Mouse (Mus musculus): ENCODE data around the gene Usp2. TPM values are rescaled to one million over a fixed set of nuclear protein-coding genes. Genes with fewer than 3 reads are reported as not detected.

Usp2 gene
- polyA plus RNA-seq, 1 experiment = 3.3 TPM

GRCm38 (mm10) chr9:44115599-44115998, 48.8 kb downstream of the Usp2 start:
- H3K27me3 ChIP-seq (replicated peaks) = peaks cover 11% of the 10 kb centered on the region
- H3K4me1 ChIP-seq = peaks cover 43% of the 10 kb centered on the region
- TF ChIP-seq GATA1 (IDR thresholded peaks at IDR 0.05; ENCODE audit: borderline replicate concordance, low read length) = no peak
- H3K4me3 ChIP-seq (replicated peaks) = no peak overlapping the region
- no peaks in the 10 kb centered on the region for H3K9me3 ChIP-seq
- H3K36me3 ChIP-seq (replicated peaks; ENCODE audit: low read length) = no peaks in the 10 kb centered on the region

GRCm38 (mm10) chr9:44116182-44116581, 49.4 kb downstream of the Usp2 start:
- H3K27me3 ChIP-seq (replicated peaks) = peaks cover 13% of the 10 kb centered on the region
- no peaks in the 10 kb centered on the region for H3K36me3 ChIP-seq (replicated peaks; ENCODE audit: low read length)
- peaks cover 43% of the 10 kb centered on the region for H3K4me1 ChIP-seq
- no peak overlapping the region for H3K4me3 ChIP-seq (replicated peaks)
- no peak for TF ChIP-seq FLI1 (IDR thresholded peaks at IDR 0.05; ENCODE audit: low read length)
- TF ChIP-seq GATA1 (IDR thresholded peaks at IDR 0.05; ENCODE audit: borderline replicate concordance, low read length) = no peak
- no peaks in the 10 kb centered on the region for H3K9me3 ChIP-seq

- no peaks in the 10 kb centered on the region for H3K36me3 ChIP-seq (replicated peaks; ENCODE audit: low read length)
- TF ChIP-seq GATA1 (IDR thresholded peaks at IDR 0.05; ENCODE audit: borderline replicate concordance, low read length) (no peak), FLI1 (IDR thresholded peaks at IDR 0.05; ENCODE audit: low read length) (no peak)
- no peak overlapping the region for H3K4me3 ChIP-seq (replicated peaks)
- H3K4me1 ChIP-seq = peaks cover 27% of the 10 kb centered on the region
- no peaks in the 10 kb centered on the region for H3K9me3 ChIP-seq
- peaks cover 15% of the 10 kb centered on the region for H3K27me3 ChIP-seq (replicated peaks)
Measured at GRCm38 (mm10) chr9:44119011-44119410, 52.2 kb downstream of the Usp2 start.

- Histone ChIP-seq H3K27me3 (replicated peaks) (peaks cover 15% of the 10 kb centered on the region), H3K4me3 (replicated peaks) (no peak overlapping the region), H3K9me3 (no peaks in the 10 kb centered on the region), H3K4me1 (peaks cover 19% of the 10 kb centered on the region), H3K36me3 (replicated peaks; ENCODE audit: low read length) (no peaks in the 10 kb centered on the region)
- TF ChIP-seq GATA1 (IDR thresholded peaks at IDR 0.05; ENCODE audit: borderline replicate concordance, low read length) (no peak), FLI1 (IDR thresholded peaks at IDR 0.05; ENCODE audit: low read length) (no peak)
Measured at GRCm38 (mm10) chr9:44119948-44120465, 53.2 kb downstream of the Usp2 start.

- H3K9me3 ChIP-seq = no peaks in the 10 kb centered on the region
Measured at GRCm38 (mm10) chr9:44124317-44124716, 57.5 kb downstream of the Usp2 start.

GRCm38 (mm10) chr9:44125026-44125425, 58.2 kb downstream of the Usp2 start:
- H3K4me1 ChIP-seq = peaks cover 37% of the 10 kb centered on the region
- H3K9me3 ChIP-seq = no peaks in the 10 kb centered on the region
- no peaks in the 10 kb centered on the region for H3K36me3 ChIP-seq (replicated peaks; ENCODE audit: low read length)
- H3K4me3 ChIP-seq (replicated peaks) = no peak overlapping the region
- H3K27me3 ChIP-seq (replicated peaks) = peaks cover 32% of the 10 kb centered on the region
- TF ChIP-seq FLI1 (IDR thresholded peaks at IDR 0.05; ENCODE audit: low read length) = no peak
- no peak for TF ChIP-seq GATA1 (IDR thresholded peaks at IDR 0.05; ENCODE audit: borderline replicate concordance, low read length)

More at GRCm38 (mm10) chr9:44124317-44124716, 57.5 kb downstream of the Usp2 start:
- no peaks in the 10 kb centered on the region for H3K36me3 ChIP-seq (replicated peaks; ENCODE audit: low read length)
- H3K4me1 ChIP-seq = peaks cover 34% of the 10 kb centered on the region
- no peak overlapping the region for H3K4me3 ChIP-seq (replicated peaks)
- no peak for TF ChIP-seq GATA1 (IDR thresholded peaks at IDR 0.05; ENCODE audit: borderline replicate concordance, low read length)
- TF ChIP-seq FLI1 (IDR thresholded peaks at IDR 0.05; ENCODE audit: low read length) = no peak
- H3K27me3 ChIP-seq (replicated peaks) = peaks cover 25% of the 10 kb centered on the region

- Histone ChIP-seq H3K27me3 (replicated peaks) (peaks cover 35% of the 10 kb centered on the region), H3K9me3 (no peaks in the 10 kb centered on the region), H3K4me1 (peaks cover 41% of the 10 kb centered on the region), H3K36me3 (replicated peaks; ENCODE audit: low read length) (no peaks in the 10 kb centered on the region), H3K4me3 (replicated peaks) (peak overlapping the region; percentile 56)
- no peak for TF ChIP-seq GATA1 (IDR thresholded peaks at IDR 0.05; ENCODE audit: borderline replicate concordance, low read length)
- TF ChIP-seq FLI1 (IDR thresholded peaks at IDR 0.05; ENCODE audit: low read length) = no peak
Measured at GRCm38 (mm10) chr9:44125546-44126428, 59.0 kb downstream of the Usp2 start.

GRCm38 (mm10) chr9:44126746-44127145, 59.9 kb downstream of the Usp2 start:
- no peaks in the 10 kb centered on the region for H3K9me3 ChIP-seq
- H3K4me1 ChIP-seq = peaks cover 51% of the 10 kb centered on the region
- no peak for TF ChIP-seq FLI1 (IDR thresholded peaks at IDR 0.05; ENCODE audit: low read length)
- TF ChIP-seq GATA1 (IDR thresholded peaks at IDR 0.05; ENCODE audit: borderline replicate concordance, low read length) = no peak
- H3K36me3 ChIP-seq (replicated peaks; ENCODE audit: low read length) = no peaks in the 10 kb centered on the region
- peaks cover 40% of the 10 kb centered on the region for H3K27me3 ChIP-seq (replicated peaks)
- H3K4me3 ChIP-seq (replicated peaks) = no peak overlapping the region

GRCm38 (mm10) chr9:44127351-44127801, 60.6 kb downstream of the Usp2 start:
- H3K27me3 ChIP-seq (replicated peaks) = peaks cover 44% of the 10 kb centered on the region
- H3K9me3 ChIP-seq = no peaks in the 10 kb centered on the region
- no peaks in the 10 kb centered on the region for H3K36me3 ChIP-seq (replicated peaks; ENCODE audit: low read length)
- H3K4me1 ChIP-seq = peaks cover 51% of the 10 kb centered on the region
- TF ChIP-seq FLI1 (IDR thresholded peaks at IDR 0.05; ENCODE audit: low read length) = no peak
- TF ChIP-seq GATA1 (IDR thresholded peaks at IDR 0.05; ENCODE audit: borderline replicate concordance, low read length) = no peak
- no peak overlapping the region for H3K4me3 ChIP-seq (replicated peaks)

- Histone ChIP-seq H3K36me3 (replicated peaks; ENCODE audit: low read length) (no peaks in the 10 kb centered on the region), H3K27me3 (replicated peaks) (peaks cover 66% of the 10 kb centered on the region), H3K4me1 (peaks cover 69% of the 10 kb centered on the region), H3K4me3 (replicated peaks) (peak overlapping the region; percentile 86), H3K9me3 (no peaks in the 10 kb centered on the region)
- TF ChIP-seq FLI1 (IDR thresholded peaks at IDR 0.05; ENCODE audit: low read length) (no peak), GATA1 (IDR thresholded peaks at IDR 0.05; ENCODE audit: borderline replicate concordance, low read length) (no peak)
Measured at GRCm38 (mm10) chr9:44129633-44130032, 62.8 kb downstream of the Usp2 start.
